Mouse (Mus musculus): ENCODE results near the gene Rftn2.

Gene Rftn2

DNA sequence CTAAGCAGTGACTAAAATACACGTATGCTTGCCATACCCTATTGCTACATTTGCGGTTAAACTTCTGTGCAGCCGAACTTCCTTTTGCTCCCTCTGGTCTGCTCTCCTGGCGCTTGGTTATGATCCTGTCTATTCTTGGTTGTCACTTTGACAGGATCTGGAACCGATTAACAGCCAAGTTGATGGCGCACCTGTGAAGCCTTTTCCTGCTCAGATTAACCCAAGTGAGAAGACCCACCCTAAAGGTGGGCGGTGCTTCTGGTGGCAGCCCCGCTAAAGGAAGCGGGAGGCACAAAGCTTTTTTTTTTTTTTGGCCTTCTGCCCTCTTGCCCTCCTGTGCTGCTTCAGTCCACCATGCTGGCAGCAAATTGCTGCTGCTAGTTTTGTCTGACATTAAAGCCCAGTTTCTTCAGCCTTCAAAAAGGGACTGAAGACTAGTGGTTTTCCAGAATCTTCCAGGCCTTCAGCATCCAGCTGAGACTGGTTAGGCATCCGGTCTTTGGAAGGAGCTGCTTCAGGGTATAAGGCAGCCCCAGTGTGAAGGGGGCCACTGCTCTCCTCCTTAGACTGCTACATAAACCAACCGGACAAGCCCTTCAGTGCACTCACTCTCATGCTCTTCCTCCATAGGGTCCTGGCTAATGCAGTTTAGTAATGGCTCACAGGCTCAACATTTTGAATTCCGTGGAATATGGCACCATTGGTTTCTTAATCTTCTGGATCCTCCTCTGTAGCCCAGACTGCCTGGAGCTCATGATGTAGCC, 16.2 kb downstream of the Rftn2 start:
- DNase-seq (ENCODE audit: low read depth), result no peak

- no peak for DNase-seq (ENCODE audit: low read depth)
Measured at GRCm38 (mm10) chr1:55208500-55209140, 18.0 kb downstream of the Rftn2 start.

- DNase-seq (ENCODE audit: low read depth), result no peak
Measured at GRCm38 (mm10) chr1:55207561-55207960, 19.0 kb downstream of the Rftn2 start.

DNA sequence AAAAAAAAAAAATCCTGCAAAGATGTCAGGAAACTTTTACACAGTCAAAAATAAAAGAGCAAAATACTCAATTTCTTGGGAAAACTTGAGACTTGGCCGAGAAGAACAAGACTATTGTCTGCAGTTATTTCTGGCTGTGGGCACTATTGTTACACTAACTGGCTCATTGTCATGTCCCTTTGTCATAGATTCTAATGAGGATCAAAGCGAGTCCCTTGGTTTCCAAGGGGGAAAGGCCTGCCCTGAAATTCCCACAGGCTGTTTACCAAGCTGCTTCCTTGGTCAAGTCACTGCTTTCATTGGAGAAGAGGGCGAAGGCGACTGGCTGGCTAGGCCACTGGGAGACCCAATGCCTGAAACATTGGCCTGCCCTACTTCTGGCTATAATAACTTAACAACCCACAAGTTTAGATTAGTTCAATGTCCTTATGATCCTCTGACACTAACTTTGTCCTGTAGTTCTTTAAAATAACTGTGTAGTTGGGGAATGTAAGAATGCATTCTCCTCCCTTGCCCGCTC, 20.7 kb downstream of the Rftn2 start:
- no peak for DNase-seq (ENCODE audit: low read depth)

- peak; percentile 71 for DNase-seq (ENCODE audit: low read depth)
Measured at GRCm38 (mm10) chr1:55201850-55202752, 24.5 kb downstream of the Rftn2 start.

DNA sequence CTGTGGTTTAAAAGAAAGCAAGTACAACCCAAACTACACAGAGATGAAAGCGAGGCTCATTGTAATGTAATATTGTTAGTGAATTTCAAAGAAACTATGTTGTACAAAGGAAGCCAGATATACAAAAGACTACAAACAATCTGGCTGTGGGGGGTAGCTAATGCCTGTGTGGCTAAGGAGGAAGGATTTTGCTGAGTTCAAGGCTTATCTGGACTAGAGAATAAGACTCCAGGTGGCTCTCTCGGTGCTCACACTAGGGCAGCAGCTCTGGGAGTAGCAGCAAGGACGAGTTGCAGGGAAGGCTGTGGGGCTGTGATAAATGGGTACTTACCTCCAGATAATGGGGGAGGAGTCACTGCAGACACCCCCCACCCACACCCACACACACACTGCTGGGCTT, 27.9 kb downstream of the Rftn2 start:
- no peak for DNase-seq (ENCODE audit: low read depth)

- no peak for DNase-seq (ENCODE audit: low read depth)
Measured at GRCm38 (mm10) chr1:55196327-55197003, 30.1 kb downstream of the Rftn2 start.

DNA sequence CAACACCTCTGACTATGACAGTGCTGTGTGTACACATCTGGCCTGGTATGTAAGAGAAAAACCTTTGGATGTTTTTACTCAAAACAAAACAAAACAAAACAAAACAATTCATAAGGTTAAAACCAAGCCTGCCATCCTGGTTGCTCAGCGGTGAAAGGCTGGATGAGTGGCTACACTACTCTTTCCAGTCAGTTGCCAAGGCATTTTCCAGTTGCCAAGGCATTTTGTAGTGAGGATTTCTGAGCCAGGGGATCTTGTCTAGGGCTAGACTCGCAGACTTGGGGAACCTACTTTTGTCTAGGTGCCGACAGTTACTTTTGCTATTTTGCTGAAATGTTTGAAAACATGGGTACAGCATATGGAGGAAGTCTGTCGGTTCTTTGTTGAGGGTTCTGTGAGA, 31.6 kb downstream of the Rftn2 start:
- DNase-seq (ENCODE audit: low read depth), result no peak

DNA sequence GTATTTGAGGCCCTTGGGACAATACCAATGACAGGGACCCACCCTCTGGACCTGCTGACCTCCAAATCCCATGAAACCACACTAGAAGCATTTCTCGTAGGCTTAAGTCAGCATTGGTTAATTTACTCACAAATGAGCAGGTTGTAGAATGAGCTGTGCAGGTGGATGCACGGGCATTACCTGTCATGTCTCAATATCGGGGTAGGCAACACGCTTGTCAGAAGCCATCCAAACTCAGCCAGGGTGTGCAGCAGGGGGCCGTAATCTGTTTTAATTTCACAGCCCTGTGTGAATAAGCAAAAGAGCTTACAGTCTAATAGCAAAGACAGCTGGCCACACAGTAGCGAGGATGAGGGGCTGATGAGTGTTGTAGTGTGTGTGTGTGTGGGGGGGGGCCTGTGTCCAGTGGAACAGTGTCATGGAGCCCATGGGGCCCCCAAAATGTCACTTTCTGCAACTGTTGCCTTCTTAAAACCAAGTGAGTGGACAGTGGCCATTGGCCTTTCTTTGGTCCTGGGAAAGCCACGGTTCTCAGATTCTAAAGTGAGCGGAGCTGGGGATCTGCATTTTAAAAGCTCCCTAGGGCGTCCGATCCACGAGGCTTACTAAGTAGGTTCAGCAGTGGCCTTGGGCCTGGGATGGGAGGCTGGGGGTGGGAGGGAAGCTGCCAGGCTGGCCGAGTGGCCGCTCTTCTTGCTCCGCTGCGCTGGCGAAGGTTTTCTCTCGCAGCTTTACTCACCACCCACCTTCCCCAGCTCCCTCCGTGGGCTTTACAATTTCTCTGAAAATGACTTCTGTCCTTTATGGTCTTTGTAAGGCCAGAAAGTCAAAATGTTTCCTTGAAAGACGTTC, 32.3 kb downstream of the Rftn2 start:
- DNase-seq (ENCODE audit: low read depth), result no peak

GRCm38 (mm10) chr1:55193316-55193715, 33.3 kb downstream of the Rftn2 start:
- DNase-seq (ENCODE audit: low read depth), result no peak

GRCm38 (mm10) chr1:55192824-55193223, 33.8 kb downstream of the Rftn2 start:
- DNase-seq (ENCODE audit: low read depth), result no peak

DNA sequence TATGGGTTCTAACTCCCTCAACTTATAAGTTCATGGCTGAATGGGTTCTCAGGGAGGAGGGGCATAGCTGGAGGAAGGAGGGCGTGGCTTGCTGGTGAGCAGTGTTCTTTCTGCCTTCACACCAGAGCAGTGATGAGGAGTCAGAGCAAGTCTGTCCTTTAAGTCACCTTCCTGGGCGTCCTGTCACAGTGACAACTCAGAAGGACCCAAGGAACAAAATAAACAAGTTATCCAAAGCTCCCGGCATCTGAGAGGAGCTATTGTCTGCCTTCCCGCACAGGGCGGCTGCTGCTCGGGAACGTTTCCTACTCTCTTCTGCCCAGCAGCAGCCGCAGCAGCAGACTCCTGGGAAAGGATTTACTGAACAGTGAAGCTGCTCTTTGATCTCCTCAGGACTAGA, 34.6 kb downstream of the Rftn2 start:
- DNase-seq (ENCODE audit: low read depth), result no peak

DNA sequence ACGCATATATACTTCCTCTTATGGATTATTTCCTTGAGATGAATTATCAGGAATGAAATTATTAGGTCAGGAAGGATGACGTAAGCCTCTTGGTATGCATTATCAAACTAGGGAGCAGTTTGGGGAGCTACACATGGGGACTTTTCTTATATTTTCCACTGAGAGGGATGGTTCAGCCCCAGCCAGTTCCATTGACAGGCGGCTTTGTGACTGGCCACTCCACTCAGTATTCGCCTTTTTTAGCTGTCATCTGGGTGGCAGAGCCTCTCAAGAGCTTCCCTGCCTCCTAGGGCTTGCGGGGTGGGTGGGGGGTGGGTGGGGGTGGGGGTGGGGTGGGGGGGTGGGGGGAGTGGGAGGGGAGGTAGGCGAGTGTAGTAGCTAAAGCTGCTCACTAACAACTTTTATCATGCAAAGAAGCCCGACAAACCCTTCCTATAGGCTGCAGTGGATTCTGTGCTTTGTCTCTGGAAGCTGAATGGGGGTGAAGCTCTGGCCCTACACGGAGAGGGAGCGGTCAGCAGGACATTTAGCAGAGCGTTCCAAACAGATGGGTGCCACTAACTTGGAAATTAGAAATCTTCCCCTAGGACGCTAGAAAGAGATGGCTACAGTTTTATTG, 39.9 kb downstream of the Rftn2 start:
- no peak for DNase-seq (ENCODE audit: low read depth)

DNA sequence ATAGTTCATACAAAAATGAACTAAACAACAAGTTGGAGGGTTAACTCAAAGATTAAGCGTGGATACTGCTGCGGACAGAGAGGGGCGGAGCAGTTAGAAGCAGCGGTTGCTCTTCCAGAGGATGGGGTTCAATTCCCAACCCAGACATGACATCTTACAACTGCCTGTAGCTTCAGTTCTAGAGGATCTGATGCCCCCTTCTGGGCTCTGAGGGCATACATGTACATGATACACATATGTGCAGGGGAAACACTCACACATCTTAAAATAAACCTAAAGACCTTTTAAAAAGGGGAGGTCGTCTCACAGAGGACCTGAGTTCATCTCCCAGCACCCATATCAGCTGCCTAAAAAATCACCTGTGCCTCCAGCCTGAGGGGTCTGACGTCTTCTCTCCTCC, 40.9 kb downstream of the Rftn2 start:
- DNase-seq (ENCODE audit: low read depth), result no peak

GRCm38 (mm10) chr1:55182392-55182791, 44.2 kb downstream of the Rftn2 start:
- DNase-seq (ENCODE audit: low read depth), result no peak

DNA sequence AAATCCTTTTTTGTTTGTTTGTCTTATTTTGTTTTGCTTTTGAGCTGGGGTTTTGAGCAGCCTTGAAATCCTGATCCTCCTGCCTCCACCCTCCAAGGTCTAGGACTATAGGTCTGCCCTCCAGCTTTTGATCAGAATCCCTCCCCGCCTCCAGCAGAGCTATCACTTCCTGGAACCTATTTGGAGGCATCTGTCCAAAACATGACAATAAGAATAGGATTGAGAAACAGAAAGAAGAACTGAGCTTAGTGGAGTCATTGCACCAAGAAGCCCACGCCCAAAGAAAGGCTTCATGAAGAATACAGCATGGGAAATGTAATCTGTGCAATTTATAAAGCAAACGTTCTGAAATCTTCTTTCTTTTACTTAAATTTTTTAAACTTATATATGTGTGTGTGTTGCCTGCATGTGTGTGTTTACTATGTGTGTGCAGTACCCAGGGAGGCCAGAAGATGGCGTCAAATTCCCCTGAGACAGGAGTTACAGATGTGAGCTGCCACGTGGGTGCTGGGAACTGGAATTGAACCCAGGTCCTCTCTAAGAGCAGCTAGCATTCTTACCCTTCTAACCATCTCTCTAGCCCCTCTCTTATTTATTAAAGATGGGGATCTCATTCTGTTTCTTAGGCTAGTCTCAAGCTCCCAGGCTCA, 46.5 kb downstream of the Rftn2 start:
- no peak for DNase-seq (ENCODE audit: low read depth)

- no peak for DNase-seq (ENCODE audit: low read depth)
Measured at GRCm38 (mm10) chr1:55174558-55175034, 52.0 kb downstream of the Rftn2 start.

DNA sequence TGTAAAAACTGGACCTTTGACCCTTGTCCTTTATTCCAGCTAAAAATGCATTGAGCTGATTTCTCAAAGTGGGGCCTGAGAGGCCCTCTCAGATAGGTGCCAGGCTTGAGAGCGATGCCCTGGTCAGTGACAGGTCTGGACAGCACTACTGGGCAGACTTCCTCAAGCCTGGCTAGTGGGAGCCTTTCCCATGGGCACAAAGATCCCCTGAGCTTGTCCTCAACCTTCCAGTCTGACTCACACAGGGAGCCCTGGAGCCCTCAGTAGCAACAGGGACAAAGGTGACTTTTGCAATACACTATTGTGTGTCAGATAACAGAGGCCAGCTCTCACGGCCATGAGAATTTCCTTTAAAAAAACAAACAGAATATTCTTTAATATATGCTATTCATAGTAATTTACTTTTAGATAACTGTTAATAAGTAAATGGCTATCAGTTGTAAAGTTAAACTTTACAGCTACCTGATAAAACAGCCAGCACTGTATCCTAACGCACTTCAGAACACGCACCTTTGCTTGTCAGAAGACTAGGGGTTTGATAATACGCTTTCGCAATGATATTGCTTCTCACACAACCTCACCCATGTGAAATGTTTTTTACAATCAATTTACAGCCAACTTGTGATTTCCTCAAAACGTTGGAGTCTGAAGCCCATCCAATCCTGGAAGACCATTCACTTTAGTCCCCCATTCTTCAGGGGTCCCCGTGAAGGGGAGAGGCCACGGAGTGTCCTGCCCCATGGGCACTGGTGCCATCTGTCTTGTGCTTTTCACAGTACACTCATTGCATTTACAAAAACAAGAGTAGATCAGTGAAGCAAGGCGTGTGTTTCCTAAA, 52.6 kb downstream of the Rftn2 start:
- DNase-seq (ENCODE audit: low read depth), result no peak

Measured in fibroblast of lung, adult 2 months (primary cell).